Mouse (Mus musculus) C2C12 (cell line): ENCODE measurements around the gene Msh5. TPM values are rescaled to one million over a fixed set of nuclear protein-coding genes. Genes with fewer than 3 reads are reported as not detected.

Source experiments
- H3K27me3 ChIP-seq: one replicate; pipeline ENCODE4 v1.6.1; 2011; ENCODE audit not compliant: control insufficient read depth, insufficient read depth, insufficient read length
- H3K36me3 ChIP-seq: one replicate; pipeline ENCODE4 v1.6.1; 2011; ENCODE audit not compliant: control insufficient read depth, insufficient read depth
- H3K4me3 ChIP-seq: one replicate; pipeline ENCODE4 v1.5.1; 2011; ENCODE audit warnings: mild to moderate bottlenecking, control low read depth; ENCODE audit not compliant: poor library complexity, insufficient read depth, severe bottlenecking
- H3K79me2 ChIP-seq: one replicate; pipeline ENCODE4 v1.6.1; 2011; ENCODE audit not compliant: control insufficient read depth, insufficient read depth
- H3K79me3 ChIP-seq: one replicate; pipeline ENCODE4 v1.6.1; 2011; ENCODE audit warnings: low read depth, control low read depth
- H3ac ChIP-seq: one replicate; pipeline ENCODE3; 2011; ENCODE audit warnings: low read depth; ENCODE audit not compliant: control insufficient read depth, insufficient read length
- CEBPB ChIP-seq: IDR thresholded peaks from one replicate; pipeline ENCODE4 v1.6.1; 2011; ENCODE audit warnings: low read depth, mild to moderate bottlenecking, control low read depth, moderate library complexity
- CTCF ChIP-seq: IDR thresholded peaks from one replicate; pipeline ENCODE4 v1.5.1; 2011; ENCODE audit not compliant: control insufficient read depth, insufficient read depth, insufficient read length
- FOSL1 ChIP-seq: IDR thresholded peaks from one replicate; pipeline ENCODE4 v1.8.0; 2011; ENCODE audit warnings: mild to moderate bottlenecking, low read length; ENCODE audit not compliant: poor library complexity, insufficient read depth, severe bottlenecking
- MAX ChIP-seq: IDR thresholded peaks from one replicate; pipeline ENCODE4 v1.6.1; 2011; ENCODE audit warnings: mild to moderate bottlenecking, control low read depth
- MYOD1 ChIP-seq: IDR thresholded peaks from one replicate; pipeline ENCODE4 v1.6.1; 2011; ENCODE audit warnings: low read depth; ENCODE audit not compliant: control insufficient read depth, insufficient read length
- MYOG ChIP-seq: IDR thresholded peaks from one replicate; pipeline ENCODE4 v1.6.1; 2011; ENCODE audit not compliant: control insufficient read depth, insufficient read length; ENCODE audit errors: extremely low read depth
- USF1 ChIP-seq: IDR thresholded peaks from one replicate; pipeline ENCODE4 v1.6.1; 2011; ENCODE audit warnings: low read depth, mild to moderate bottlenecking, control low read depth, moderate library complexity
- polyA plus RNA-seq: library from polyadenylated mRNA; unstranded; fragments of >200 nt; fragmentation: generic; extraction: Trizol; gene quantifications from one replicate; pipeline ENCODE4 v1.2.1, GENCODE M21; 2012; ENCODE audit warnings: missing spikeins

Msh5 gene
- polyA plus RNA-seq, 1 experiment = 0.76 TPM

DNA sequence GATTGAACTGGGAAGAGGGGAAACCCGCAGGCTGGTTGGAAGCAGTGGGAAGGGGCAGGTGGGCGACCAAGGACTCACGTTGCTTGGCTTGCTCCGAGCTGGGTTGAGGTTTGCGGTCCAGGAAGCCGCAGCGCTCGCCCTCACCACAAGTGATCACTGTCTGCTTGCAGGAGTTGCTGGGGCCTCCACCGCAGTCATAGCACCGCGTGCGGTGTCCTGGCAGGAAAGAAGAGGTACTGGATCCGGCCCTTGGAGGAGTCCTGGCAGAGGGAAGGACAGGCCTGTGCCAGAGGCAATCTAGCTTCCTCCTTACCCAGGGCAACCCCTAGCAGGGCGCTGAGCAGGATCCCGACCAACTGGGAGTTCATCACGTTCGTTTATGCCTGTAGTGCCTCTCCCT is 27.6 kb upstream of the Msh5 start:
- H3K79me3 ChIP-seq = no peaks in the 10 kb centered on the region
- TF ChIP-seq USF1 = no peak
- no peak for TF ChIP-seq CEBPB
- TF ChIP-seq CTCF = no peak
- H3K4me3 ChIP-seq = no peak overlapping the region
- peaks cover 17% of the 10 kb centered on the region for H3K27me3 ChIP-seq
- no peaks in the 10 kb centered on the region for H3K36me3 ChIP-seq
- no peak overlapping the region for H3ac ChIP-seq
- no peaks in the 10 kb centered on the region for H3K79me2 ChIP-seq

- no peak for TF ChIP-seq MYOG
- no peak for TF ChIP-seq USF1
- TF ChIP-seq CEBPB = no peak
- TF ChIP-seq MYOD1 = no peak
- TF ChIP-seq CTCF = no peak
- TF ChIP-seq MAX = no peak
- TF ChIP-seq FOSL1 = no peak
- Histone ChIP-seq H3K79me3 (no peaks in the 10 kb centered on the region), H3K79me2 (no peaks in the 10 kb centered on the region), H3K4me3 (no peak overlapping the region), H3ac (no peak overlapping the region), H3K36me3 (no peaks in the 10 kb centered on the region), H3K27me3 (peaks cover 3% of the 10 kb centered on the region)
Observed at GRCm38 (mm10) chr17:35071454-35071853, 24.9 kb upstream of the Msh5 start.

DNA sequence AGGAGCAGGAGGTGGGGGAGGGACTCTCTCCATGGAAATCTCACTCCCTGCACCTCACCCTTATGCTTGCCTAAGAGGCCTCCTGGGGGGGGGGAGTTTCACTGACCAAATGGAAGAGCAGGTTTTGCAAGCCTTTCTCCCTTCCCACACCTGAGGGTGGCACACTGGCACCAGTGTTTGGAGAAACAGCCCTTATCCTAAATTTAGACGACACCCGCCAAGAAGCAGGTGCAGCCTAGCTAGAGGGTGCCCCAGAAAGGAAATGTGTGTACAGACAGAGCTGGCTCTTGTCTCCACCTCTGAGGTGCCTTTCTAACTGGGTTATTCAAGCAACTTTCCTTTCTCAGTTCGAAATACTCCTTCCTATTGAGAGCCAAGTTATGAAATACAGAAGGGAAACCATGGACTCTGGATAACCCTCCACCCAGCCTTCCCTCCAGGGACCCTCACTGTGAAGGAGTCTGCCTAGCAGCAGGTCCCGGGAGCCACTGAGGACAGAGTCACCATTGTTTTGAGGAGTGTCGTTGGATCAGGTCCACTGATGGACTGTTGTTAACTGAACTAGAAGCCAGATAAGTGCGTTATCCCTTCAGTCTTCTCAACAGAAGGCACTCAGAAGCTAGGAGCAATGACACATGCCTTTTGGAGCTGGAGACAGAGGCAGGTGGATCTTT is 24.1 kb upstream of the Msh5 start:
- Histone ChIP-seq H3K79me3 (no peaks in the 10 kb centered on the region), H3ac (no peak overlapping the region), H3K79me2 (no peaks in the 10 kb centered on the region), H3K27me3 (peaks cover 3% of the 10 kb centered on the region), H3K4me3 (no peak overlapping the region), H3K36me3 (no peaks in the 10 kb centered on the region)
- no peak for TF ChIP-seq USF1
- TF ChIP-seq MYOG = no peak
- TF ChIP-seq FOSL1 = no peak
- TF ChIP-seq CTCF = no peak
- TF ChIP-seq MAX = no peak
- no peak for TF ChIP-seq CEBPB
- TF ChIP-seq MYOD1 = no peak

- peaks cover 3% of the 10 kb centered on the region for H3K27me3 ChIP-seq
Observed at GRCm38 (mm10) chr17:35068213-35068914, 21.8 kb upstream of the Msh5 start.

GRCm38 (mm10) chr17:35066084-35066483 is 19.5 kb upstream of the Msh5 start, which contains the start of gene Mpig6b:
Gene Mpig6b (minus strand): TSS chr17:35066184.
- Histone ChIP-seq H3K27me3 (peaks cover 3% of the 10 kb centered on the region), H3ac (no peak within 1 kb of the TSS), H3K79me2 (no peaks in the 10 kb centered on the region), H3K79me3 (no peaks in the 10 kb centered on the region), H3K36me3 (peaks cover 7% of the 10 kb centered on the region), H3K4me3 (no peak within 1 kb of the TSS)
- TF ChIP-seq MYOD1 (no peak), USF1 (no peak), MYOG (no peak), MAX (no peak), CEBPB (no peak), FOSL1 (no peak), CTCF (no peak)

More at GRCm38 (mm10) chr17:35068213-35068914, 21.8 kb upstream of the Msh5 start:
- Histone ChIP-seq H3K79me3 (no peaks in the 10 kb centered on the region), H3K4me3 (no peak overlapping the region), H3K79me2 (no peaks in the 10 kb centered on the region), H3ac (no peak overlapping the region), H3K36me3 (no peaks in the 10 kb centered on the region)
- TF ChIP-seq CEBPB = no peak
- TF ChIP-seq MYOG = no peak
- TF ChIP-seq FOSL1 = no peak
- no peak for TF ChIP-seq MYOD1
- no peak for TF ChIP-seq MAX
- TF ChIP-seq USF1 = no peak
- TF ChIP-seq CTCF = no peak
